Mouse (Mus musculus): ENCODE measurements around the gene Gm21969.

The Gm21969 gene

DNA sequence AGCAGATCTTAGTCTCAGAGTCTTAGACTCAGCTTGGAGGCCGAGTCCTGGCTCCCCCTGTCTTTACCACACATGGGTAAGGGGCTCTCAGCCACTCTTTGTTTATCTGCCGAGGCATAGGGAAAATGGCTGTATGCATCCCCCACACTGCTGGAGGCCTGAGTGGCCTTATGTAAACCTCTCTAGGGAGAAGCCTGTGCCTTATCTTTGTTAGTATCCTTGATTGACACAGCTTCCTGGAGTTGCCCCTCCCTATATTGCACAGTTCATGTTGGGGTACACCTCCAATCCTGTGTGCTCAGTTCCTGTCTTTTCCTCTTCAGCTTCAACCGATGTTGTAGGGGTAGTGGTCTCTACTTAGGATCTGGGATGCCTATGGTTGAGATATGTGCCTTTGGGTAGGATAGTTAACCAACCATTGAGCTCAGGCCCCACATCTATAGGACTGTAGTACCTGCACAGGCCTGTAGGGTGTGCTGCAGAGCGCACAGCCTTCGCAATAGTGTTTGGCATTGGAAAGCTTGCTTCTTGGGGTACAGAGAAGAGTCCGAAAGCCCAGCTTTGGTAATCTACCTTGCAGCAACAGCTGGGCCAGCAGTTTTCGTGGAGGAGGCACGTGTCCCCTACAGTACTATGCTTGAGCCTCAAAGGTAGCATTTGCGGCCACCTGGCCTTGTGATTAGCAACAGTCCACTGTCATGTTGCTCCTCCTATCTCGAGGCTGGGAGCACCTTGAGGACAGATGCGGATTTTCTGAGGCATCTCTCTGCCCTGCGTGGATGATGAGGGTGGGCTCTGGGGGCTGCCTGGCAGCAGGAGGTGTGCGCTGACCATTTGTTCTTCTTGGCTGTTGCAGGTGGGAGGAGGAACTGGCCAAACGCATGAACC lies at the start of gene Gm21969:
Gm21969 (plus strand) TSS at position 830 of the 888 bp plus-strand sequence.
- no peak for DNase-seq (ENCODE audit: extremely low read depth, low read depth, low spot score)

DNA sequence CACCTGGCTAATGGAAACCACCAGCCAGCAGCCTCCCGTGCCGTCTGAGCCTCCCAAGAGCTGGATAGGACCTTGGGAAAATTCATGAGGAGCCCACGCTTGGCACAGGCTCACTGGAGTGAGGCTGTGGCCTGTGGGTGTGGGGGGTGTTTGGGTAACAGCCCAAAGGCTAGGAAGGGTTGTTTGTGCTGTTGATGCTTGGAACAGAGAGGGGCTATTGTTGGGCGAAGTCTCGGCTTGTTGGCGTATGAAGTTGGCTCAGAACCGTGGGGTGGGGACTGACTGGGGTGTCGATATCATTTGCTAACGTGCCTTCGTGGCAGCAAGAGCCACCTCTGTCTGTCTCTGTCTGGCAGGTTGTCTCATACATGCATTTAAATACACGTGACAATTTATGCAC lies 47.8 kb upstream of the Gm21969 start:
- no peak for DNase-seq (ENCODE audit: extremely low read depth, low read depth, low spot score)

- DNase-seq (ENCODE audit: extremely low read depth, low read depth, low spot score), result no peak
Measured at GRCm38 (mm10) chr4:139555951-139556350, 47.0 kb upstream of the Gm21969 start.

GRCm38 (mm10) chr4:139568361-139568760 lies 34.6 kb upstream of the Gm21969 start:
- DNase-seq (ENCODE audit: extremely low read depth, low read depth, low spot score), result no peak

GRCm38 (mm10) chr4:139570756-139571155 lies 32.2 kb upstream of the Gm21969 start:
- no peak for DNase-seq (ENCODE audit: extremely low read depth, low read depth, low spot score)

- DNase-seq (ENCODE audit: extremely low read depth, low read depth, low spot score), result no peak
Measured at GRCm38 (mm10) chr4:139572928-139573512, 30.0 kb upstream of the Gm21969 start.

DNA sequence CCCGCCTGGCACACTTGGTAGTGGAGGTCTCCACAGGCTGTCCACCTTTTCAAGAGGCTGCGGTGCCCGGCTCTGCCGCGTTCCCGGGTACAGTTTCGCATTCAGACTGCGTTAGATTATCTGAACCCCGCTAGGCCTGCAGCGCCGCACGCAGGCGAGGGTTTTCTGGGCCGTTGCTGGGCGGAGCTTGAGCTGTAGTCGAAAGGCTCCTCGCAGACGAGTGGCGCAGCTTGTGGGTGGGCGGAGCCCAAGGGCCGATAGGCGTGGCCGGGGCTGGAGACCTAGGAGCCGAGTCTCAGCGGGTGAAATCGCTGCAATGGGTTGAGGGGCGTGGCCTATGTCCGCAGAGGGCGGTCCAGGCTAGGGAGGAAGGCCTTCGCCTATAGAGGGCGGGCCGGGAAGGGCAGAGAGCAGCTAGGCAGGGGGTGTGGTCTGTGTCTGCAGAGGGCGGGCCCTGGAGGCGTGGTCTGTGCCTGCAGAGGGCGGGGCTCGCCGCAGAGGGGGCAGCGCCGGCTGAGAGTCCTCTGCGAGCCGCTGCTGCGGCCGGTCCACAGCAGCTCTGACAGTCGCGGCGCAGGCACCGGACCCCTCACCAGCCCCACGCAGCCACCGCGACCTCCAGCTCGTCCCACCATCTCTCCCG lies 28.7 kb upstream of the Gm21969 start:
- DNase-seq (ENCODE audit: extremely low read depth, low read depth, low spot score), result peak; percentile 84

DNA sequence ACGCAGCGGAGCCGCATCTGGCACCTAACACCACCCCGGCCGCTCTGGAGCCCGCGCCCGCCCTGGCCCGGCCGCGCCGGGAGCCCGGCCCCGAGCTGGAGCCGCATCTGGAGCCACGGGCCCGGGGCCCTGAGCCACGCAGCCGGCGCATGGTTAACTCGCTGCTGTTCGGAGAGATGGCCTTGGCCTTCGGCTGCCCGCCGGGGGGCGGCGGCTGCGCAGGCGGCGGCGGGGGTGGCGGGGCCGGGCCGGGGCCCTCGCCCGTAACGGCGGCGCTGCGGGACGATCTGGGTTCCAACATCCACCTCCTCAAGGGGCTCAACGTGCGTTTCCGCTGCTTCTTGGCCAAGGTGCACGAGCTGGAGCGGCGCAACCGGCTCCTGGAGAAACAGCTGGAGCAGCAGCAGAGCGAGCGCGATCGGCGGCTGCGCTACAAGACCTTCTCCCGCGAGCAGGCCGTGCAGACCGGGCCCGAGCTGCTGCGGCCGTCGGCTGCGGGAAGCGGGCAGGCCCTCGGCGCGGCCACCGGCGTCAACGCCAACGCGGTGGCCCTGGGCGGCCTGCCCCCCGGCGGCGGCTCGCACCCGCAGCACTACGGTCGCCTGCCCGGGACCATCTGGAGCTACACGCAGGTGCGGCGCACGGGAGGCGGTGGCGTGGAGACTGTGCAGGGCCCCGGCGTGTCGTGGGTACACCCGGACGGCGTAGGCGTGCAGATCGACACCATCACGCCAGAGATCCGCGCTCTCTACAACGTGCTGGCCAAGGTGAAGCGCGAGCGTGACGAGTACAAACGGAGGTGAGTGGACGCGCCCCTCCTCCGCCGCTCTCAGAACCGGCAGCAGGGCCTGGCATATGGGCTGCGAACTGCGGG lies 27.9 kb upstream of the Gm21969 start:
- DNase-seq (ENCODE audit: extremely low read depth, low read depth, low spot score), result no peak

GRCm38 (mm10) chr4:139575673-139576003 lies 27.3 kb upstream of the Gm21969 start:
- DNase-seq (ENCODE audit: extremely low read depth, low read depth, low spot score), result no peak

GRCm38 (mm10) chr4:139576251-139576880 lies 26.6 kb upstream of the Gm21969 start:
- DNase-seq (ENCODE audit: extremely low read depth, low read depth, low spot score), result no peak

DNA sequence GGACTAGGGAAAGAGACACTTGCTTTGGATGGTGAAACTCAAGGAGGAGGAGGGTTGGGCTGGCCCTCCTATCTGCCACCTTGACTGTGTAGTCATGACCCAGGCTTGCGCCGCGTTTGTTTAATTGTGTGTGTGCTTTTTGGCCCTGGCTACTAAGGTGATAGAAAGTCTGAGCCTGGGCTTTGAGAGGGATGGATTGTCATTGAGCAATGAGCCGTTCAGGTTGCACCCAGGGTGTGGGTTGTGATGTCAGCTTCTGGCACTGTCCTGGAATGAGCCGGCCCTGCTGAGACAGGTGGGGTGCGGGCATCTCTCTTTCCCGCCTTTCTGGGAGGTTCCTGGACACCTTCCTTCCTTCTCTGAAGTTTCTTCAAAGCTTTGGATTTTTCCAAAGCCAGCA lies 26.0 kb upstream of the Gm21969 start:
- no peak for DNase-seq (ENCODE audit: extremely low read depth, low read depth, low spot score)

GRCm38 (mm10) chr4:139578389-139578788 lies 24.6 kb upstream of the Gm21969 start:
- DNase-seq (ENCODE audit: extremely low read depth, low read depth, low spot score), result no peak

- DNase-seq (ENCODE audit: extremely low read depth, low read depth, low spot score), result no peak
Measured at GRCm38 (mm10) chr4:139579003-139579402, 24.0 kb upstream of the Gm21969 start.

DNA sequence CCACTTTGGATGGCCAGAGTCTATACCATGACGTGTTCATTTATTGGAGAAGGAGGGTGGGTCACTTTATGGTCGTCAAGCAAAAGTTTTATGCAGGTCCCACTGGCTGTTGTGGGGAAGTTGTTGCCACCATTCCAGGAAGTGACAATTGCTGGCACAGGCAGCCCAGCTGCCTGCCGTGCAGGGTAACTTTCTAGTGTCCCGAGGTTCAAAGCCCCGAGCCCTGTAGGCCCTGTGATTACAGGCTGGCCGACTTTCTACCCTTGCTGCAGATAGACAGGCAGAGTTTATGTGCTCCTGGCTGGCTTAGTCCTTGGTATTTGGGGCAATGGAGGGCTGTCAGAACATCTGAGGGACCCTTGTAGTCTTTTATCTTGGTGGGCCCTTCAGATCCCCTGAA lies 23.5 kb upstream of the Gm21969 start:
- DNase-seq (ENCODE audit: extremely low read depth, low read depth, low spot score), result no peak

DNA sequence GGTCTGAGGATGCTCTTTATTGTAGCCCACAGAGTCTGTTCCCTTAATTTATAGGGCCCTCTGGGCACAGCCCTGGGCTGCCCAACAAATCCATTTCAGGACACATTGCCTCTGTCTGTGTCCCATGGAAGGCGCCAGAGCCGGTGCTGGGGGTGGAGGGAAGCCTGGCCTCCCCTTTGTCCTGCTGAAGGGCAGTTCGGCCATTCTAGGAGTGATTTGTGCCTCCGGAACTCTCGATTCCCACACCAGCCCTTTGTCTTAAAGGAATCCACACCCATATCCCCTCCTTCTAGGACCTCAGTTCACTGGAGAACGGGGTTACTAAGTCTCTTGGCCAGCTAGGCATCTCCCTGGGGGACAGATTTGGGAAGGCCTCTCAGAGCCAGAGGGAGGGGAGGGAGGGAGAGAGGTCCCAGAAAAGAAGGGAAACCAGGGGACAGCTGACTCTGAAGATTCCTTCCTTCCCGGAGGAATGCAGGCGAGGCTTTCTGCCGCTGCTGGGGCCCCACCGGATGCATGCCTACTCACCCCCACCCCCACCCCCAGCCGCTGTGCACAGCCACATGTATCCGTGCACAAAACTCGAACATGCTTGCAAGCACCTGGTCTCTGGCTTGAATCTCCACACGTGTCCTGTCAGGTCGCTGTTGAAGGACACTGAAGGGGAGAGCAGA lies 22.2 kb upstream of the Gm21969 start:
- no peak for DNase-seq (ENCODE audit: extremely low read depth, low read depth, low spot score)

- DNase-seq (ENCODE audit: extremely low read depth, low read depth, low spot score), result no peak
Measured at GRCm38 (mm10) chr4:139581427-139582051, 21.4 kb upstream of the Gm21969 start.

- DNase-seq (ENCODE audit: extremely low read depth, low read depth, low spot score), result no peak
Measured at GRCm38 (mm10) chr4:139582346-139582745, 20.6 kb upstream of the Gm21969 start.

- no peak for DNase-seq (ENCODE audit: extremely low read depth, low read depth, low spot score)
Measured at GRCm38 (mm10) chr4:139582903-139583302, 20.1 kb upstream of the Gm21969 start.

- DNase-seq (ENCODE audit: extremely low read depth, low read depth, low spot score), result no peak
Measured at GRCm38 (mm10) chr4:139583629-139584245, 19.2 kb upstream of the Gm21969 start.

All from fat pad, adult 2 months (tissue).